12 mouse cellular contexts compared by ENCODE assay signal in the genomic region with DNA sequence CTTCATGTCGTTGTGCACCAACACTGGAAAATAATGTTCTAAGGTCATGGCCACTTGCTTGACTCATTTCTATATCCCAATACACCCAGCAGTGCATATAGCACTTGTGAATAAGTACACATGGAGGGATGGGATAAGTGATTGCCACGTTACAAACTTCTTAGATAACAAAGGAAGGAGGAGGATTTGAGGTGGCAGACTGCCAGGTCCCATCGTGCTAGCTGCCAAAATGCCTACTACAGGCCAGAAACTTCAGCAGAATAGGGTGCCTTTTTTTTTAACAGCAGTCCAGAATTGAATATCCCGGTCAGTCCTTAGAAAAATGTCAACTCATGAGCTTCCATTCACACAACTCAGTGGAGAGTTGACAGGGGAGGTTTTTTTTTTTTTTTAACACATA.
A peak's percentile ranks its signal among the peaks of the same experiment; 100 is the strongest.
DNase-seq lines count a peak whose midpoint lies in the region; ATAC-seq and TF ChIP-seq lines count a peak whose summit lies in the region.
"Had no signal": no experiment of that assay in that cellular context is flagged by ENCODE, and none has a peak within 500 bp of the region (broad histone marks: within the 10 kb centered on the region; RNA-seq: fewer than 3 reads in every experiment).

No protein-coding gene starts in this region.

- intact Hi-C loops in left cerebral cortex, postnatal 14 days (cut with DNase I), result no loop called here
- intact Hi-C loops in left cerebral cortex, adult 2 months (cut with DNase I), result no loop called here

- TF ChIP-seq CTCF in left cerebral cortex, adult 2 months (IDR thresholded peaks at IDR 0.05), result no peak

- no peak for ATAC-seq in intestine, embryonic 16.5 days
- ATAC-seq in midbrain, embryonic 13.5 days, result no peak

- no peak overlapping the region for H3K4me3 ChIP-seq in left cerebral cortex, adult 2 months
- no peak overlapping the region for H3K4me3 ChIP-seq in intestine, embryonic 16.5 days (ENCODE audit: low read length)
- H3K4me3 ChIP-seq in midbrain, embryonic 13.5 days (replicated peaks), result no peak overlapping the region
- H3K4me3 ChIP-seq: neural tube, embryonic 12.5 days had no signal

- no peaks in the 10 kb centered on the region for H3K36me3 ChIP-seq in intestine, embryonic 16.5 days (ENCODE audit: control insufficient read depth, insufficient read depth, low read length)
- no peaks in the 10 kb centered on the region for H3K36me3 ChIP-seq in midbrain, embryonic 13.5 days

- H3K9ac ChIP-seq in intestine, embryonic 16.5 days (ENCODE audit: low read depth, low read length), result no peak overlapping the region
- H3K9ac ChIP-seq in midbrain, embryonic 13.5 days (replicated peaks), result no peak overlapping the region
- H3K9ac ChIP-seq: neural tube, embryonic 12.5 days had no signal

- no peaks in the 10 kb centered on the region for H3K27me3 ChIP-seq in intestine, embryonic 16.5 days (replicated peaks; ENCODE audit: control insufficient read depth, insufficient read depth, low read length)
- H3K27me3 ChIP-seq in midbrain, embryonic 13.5 days, result no peaks in the 10 kb centered on the region
- H3K27me3 ChIP-seq: neural tube, embryonic 12.5 days had no signal

- peak; percentile 48 to 56 for DNase-seq in cerebellum, postnatal 10 days
- DNase-seq in cerebellum, adult 9-11 months, result no peak
- peak; percentile 39 to 46 for DNase-seq in left cerebral cortex, postnatal 14 days (ENCODE audit: low spot score in 2 of 2)
- no peak for DNase-seq in left cerebral cortex, adult 2 months (ENCODE audit: extremely low spot score in 1 of 2, low spot score in 2 of 2)
- peak; percentile 46 for DNase-seq in adrenal gland, adult 2 months
- DNase-seq in lung, postnatal 36 days, result peak; percentile 35
- DNase-seq: kidney, adult 18-20 months; layer of hippocampus, adult 9-11 months; liver had no signal

- H3K4me2 ChIP-seq in intestine, embryonic 16.5 days (ENCODE audit: low read depth, low read length), result no peak overlapping the region
- no peak overlapping the region for H3K4me2 ChIP-seq in midbrain, embryonic 13.5 days (replicated peaks)
- H3K4me2 ChIP-seq: neural tube, embryonic 12.5 days had no signal

- no peaks in the 10 kb centered on the region for H3K4me1 ChIP-seq in intestine, embryonic 16.5 days (ENCODE audit: control insufficient read depth, insufficient read depth, low read length)
- H3K4me1 ChIP-seq in midbrain, embryonic 13.5 days (replicated peaks), result no peaks in the 10 kb centered on the region
- H3K4me1 ChIP-seq: neural tube, embryonic 12.5 days had no signal

- WGBS in intestine, embryonic 16.5 days, result 46% methylated on average over 4 of the region's 4 CpGs
- 53% methylated on average over 4 of the region's 4 CpGs for WGBS in midbrain, embryonic 13.5 days

- H3K9me3 ChIP-seq in intestine, embryonic 16.5 days (ENCODE audit: control insufficient read depth, low read length), result no peaks in the 10 kb centered on the region
- no peaks in the 10 kb centered on the region for H3K9me3 ChIP-seq in midbrain, embryonic 13.5 days
- H3K9me3 ChIP-seq: neural tube, embryonic 12.5 days had no signal

- no peak overlapping the region for H3K27ac ChIP-seq in left cerebral cortex, adult 2 months
- no peak overlapping the region for H3K27ac ChIP-seq in intestine, embryonic 16.5 days (ENCODE audit: low read length)
- no peak overlapping the region for H3K27ac ChIP-seq in midbrain, embryonic 13.5 days
- H3K27ac ChIP-seq: neural tube, embryonic 12.5 days had no signal

Comparison
In these comparisons a context has a peak if more than half of its experiments do, and no peak if none do; other contexts are left out.
1. DNase-seq: peak in cerebellum, postnatal 10 days (2 of 2), left cerebral cortex, postnatal 14 days (2 of 2), adrenal gland, adult 2 months (single experiment) and lung, postnatal 36 days (single experiment); none in cerebellum, adult 9-11 months (single experiment) and left cerebral cortex, adult 2 months (0 of 2).